Mouse (Mus musculus) fat pad, adult 2 months (tissue): Measurements from ENCODE around the gene Dst.

ENCODE experiments used
- DNase-seq: peaks from one replicate; pipeline ENCODE4 v3.0.0-alpha.2; 2011; ENCODE audit warnings: low read depth, low spot score; ENCODE audit errors: extremely low read depth

Dst gene

DNA sequence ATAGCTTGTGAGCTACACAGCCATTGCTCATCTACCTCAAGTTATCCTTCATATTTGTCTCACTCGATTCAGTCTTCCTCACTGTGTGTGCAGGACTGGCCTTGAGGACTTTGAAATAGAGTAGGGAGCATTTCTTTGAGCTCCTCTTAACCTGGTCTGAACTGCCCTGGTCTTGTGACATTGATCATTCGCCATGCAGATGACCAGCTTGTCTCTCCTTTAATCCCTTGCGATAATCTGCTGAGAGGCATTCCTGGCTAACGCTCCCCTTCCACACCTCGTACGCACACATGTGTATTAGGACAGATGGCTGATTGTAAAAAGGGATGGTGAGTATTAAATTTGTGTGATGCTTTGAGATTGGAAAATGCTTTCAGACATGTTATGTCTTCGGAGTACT is 216.4 kb downstream of the Dst start:
- no peak for DNase-seq

DNA sequence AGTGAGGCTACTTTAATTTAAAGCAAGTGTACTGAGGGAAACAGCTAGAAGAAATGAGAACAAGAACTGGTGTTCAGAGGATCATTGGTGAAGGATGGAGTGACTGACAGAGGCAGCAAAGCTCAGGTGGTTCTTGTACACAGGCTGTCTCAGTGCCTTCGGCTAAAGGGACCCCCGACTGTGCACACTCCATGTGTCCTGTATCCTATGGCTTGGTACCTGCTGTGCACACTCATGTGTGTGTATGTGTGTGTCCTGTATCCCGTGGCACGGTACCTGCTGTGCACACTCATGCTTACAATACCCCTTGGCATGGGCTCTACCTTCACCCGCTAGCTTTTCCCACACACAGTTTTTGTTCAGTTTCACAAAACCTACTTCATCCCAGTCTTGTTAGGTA is 217.1 kb downstream of the Dst start:
- DNase-seq: no peak

DNA sequence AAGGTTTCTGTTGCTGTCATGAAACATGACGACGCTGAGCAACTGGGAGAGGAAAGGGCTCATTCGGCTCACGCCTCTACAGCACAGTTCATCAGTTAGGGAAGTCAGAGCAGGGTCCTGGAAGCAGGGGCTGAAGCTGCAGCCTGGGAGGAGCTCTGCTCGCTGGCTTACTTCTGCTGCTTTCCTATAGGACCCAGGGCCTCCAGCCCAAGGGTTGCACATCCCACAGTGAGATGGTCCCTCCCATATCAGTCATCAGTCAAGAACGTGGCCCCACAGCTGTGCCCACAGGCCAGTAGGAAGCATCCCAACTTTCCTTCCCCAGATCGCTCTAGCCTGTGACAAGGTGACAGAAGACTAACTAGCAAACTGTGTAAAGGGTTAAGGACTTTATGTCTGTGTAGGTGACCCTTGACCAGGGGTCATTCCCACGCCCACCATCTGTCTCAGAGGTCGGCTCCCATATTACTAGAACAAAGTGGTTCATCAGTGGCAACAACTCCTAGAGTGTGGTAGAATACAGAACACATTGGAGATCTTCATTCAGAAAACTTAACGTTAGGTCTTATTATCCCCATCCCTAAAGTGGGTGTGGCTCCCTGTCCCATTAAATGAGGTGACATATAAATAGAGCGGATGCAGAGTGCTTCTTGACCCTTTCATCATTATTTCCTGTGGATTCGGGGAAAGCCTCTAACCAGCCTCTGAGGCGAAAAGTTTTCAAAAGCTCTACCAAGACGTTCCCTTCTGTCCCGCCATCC is 219.9 kb downstream of the Dst start:
- no peak for DNase-seq

DNA sequence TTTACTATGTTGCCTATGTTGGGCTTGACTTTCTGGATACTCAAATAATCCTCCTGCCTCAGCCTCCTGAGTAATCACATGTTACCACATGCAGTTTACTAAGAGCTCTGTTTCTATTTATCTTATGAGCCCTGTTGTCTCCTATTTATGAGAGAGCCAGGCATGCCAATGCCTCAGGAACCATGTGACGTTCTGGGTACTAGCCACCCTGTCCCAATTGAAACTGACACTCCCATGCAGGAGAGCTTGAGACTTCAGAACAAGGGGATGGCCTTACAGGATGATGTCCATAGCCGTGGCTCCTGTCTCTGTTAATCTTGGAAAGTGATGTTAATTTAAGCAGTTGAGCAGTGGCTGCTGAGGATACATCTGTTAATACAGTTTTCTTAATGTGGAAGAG is 220.8 kb downstream of the Dst start:
- DNase-seq: no peak

DNA sequence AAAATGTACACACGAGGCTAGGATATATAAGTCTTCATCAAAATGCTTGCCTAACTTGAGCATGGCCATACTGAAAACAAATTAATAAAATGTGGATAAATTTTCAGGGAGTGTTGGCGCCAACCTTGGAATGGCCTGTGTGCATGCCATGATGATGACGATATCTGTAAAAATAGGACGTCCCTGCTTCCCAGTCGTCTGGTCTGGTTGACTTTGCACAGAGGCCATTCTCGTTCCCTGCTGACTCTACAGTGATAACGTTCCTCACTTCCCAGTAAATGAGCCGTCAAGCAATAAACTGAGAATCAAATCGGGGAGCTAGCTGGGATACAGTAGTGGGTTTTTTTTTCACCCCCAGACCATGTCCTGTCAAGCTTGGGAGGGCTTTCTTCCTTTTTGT is 221.7 kb downstream of the Dst start:
- DNase-seq: no peak

DNA sequence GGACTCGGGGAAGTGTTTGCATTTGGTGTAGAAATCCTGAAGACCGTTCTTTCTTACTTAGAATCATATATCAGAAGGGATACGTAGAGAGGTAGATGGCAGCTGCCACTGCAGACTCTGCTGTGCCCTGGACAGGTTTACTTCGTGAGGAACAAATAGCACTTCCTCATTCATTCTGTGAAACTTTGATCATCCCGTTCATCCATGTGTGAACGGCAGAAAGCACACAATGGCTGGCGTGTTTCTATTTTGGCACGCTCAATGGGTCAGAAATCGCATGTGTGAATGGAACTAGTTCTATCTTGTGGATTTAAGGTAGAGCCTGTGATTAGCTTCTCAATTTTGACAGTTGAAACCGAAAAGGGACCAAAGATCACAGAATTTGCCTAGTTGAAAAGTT is 222.8 kb downstream of the Dst start:
- no peak for DNase-seq

DNA sequence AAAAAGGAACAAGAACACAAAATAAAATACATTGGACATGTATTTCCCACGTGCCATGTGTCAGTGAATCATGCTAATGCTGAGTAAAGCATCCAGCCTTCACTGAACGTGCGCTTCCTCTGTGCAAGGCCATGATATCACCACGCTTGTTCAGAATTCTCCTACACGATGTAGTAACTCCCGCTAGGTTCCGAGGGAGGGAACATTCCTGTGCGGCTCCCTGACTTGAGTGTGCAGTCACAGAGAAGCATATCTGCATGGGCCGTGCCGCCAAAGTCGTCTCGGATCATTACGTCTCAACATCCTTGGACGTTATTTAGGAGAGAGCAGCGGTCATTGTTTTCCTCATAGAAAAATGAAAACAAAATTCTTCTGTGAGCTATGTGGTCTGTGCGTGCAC is 224.8 kb downstream of the Dst start:
- no peak for DNase-seq

DNA sequence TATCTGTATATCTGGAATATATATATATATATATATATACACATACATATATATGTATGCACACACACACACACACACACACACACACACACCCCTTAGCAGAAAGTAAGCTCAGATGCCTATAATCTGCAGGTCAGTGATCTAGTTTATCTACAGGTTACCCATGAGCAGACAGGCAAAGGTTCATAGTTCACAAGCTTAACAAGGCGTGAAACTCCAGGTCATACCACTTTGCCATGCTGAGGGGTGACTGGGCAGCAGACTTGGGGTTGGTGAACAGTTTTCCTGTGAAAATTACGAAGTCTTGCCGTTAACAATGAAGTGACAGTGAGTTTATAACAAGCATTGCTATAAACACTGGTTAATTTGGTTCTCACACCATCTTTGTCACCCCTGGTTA is 227.5 kb downstream of the Dst start:
- DNase-seq: no peak

DNA sequence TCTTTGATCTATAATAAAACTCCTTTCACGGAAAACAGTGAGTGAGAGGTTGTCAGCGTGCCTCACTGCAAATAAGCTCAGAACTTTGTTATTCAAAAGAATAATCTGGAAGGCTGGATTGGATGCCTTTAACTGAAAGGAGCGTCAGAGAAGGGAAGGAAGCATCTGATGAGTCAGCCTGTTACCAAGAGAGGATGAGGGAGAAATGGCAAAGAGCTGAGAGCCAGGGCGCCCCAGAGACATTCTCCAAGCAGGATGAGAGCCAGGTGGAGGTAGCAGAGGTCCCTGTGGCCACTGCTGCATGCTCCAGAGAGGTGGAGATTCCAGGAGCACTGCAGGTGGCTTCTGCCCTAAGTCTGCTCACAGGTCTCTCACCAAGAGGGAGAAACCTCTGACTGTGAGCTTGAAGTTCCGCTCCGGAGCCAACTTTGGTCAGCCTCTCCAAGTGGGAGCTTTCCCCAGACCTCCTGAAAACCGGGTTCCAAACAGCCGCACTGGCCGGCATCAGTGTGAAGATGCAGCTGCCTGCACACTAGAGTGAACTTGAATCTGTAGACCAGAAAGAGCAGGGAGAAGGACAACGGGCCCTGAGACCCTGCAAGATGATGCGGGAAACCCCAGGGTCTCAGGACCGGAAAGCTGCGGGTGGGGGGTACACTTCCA is 231.3 kb downstream of the Dst start:
- no peak for DNase-seq

DNA sequence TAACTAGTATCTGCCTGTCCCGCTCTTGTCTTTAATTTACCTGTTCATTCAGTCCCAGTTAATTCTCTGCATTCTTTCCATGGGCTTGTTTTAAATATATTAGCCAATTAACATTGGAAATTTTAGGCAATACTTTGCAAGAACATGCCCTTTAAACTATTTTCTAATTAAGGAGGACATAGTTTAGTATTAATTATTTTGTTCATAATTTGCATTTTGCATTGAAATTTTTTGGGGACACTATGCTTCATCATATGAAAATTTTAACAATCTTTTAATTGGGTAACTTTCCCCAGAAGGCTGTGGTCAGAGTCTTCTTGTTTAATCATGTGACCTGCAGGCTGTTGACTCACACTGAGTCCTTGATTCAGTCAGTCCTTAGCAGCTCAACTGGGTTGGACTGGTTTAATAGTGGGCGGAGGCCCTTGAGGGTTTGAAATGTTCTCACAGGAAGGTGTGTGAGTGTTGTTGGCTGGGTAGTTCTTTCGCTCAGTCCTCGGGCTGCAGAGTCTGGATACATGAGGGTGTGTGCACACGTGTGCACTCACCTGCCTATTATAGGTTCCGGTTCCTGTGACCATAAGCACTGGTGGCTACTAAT is 231.9 kb downstream of the Dst start:
- DNase-seq: peak; percentile 98

DNA sequence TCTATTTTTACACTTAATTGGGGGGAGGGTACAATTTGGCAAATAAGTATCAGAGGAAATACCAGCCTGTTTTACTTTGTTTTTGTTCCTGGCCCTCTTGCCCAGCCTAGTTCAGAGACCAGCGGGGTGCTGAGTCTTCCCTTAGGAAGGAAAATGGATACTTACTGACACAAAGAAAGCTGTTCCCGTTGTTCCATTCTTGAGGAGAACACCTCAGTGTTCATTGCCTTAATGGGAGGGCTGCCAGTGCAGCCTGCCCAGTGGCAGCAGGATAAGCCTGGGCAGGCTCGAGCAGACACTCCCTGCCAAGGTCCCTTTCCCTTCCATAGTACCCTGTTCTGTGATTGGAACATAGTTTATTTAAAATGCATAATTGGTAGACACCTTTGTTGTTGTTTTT is 232.7 kb downstream of the Dst start:
- no peak for DNase-seq

DNA sequence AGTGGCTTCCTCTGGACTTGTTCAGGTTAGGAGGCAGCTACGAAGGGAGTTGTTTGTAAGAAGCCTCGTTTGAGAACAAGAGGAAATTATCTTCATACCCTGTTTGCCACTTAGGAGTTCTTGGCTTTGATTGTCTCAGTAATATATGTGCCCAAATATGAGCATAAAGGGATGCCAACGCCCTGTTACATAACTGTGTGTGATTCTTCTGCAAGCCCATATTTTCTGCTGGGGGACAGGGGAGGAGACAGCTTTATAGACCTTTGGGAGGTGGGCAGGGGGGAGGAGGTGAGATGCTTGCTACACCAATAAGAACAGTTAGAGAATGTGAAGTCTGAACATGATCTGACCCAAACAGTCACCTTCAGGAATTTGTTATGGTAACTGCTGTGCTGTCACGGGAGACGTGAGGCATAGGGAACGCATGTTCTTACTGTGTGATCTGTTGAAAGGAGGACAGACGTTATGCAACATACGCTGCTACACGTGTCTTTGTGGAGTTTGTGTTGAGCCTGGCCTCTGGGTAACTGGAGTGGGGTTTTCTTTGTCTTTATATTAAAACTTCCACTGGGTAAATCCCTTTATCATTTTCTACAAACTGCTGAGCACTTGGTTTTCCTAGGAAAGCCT is 235.0 kb downstream of the Dst start:
- peak; percentile 80 for DNase-seq

DNA sequence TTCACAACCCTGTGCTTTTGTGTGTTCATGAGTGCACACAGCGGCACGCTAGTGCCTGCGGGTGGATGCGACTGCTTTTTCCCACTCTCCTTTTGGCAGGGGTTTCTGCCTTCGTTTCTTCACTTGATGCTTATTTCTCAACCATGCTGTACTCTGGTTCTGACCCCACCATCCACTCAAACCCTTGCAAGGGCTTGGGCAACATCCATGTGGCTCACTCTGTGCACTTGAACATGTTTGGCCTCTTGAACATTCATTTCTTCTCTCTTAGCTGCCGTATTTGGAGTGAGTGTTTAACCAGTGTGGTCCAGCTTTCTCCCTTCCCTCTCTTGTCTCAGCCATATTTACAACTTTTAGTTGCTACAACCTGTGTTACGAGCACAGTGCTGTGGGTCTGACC is 236.8 kb downstream of the Dst start:
- DNase-seq: no peak

DNA sequence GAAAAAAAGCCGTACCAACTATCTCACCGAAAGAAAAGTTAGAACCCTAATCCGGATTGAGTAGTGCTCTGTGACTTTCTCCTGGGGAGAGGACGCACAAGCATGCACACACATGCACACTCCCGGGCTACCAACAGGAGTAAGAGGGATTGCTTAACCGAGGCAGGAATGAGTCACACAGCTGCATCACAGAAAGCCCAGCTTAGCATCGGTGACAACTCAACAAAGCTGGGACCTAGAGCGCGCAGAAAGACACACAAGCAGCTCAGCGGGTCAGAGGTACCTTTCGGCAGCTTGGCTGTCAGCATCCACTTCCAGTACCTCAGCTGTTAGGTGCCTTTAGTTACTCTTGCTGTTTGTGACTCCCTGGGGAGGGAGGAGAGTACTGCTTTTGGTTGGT is 240.0 kb downstream of the Dst start:
- no peak for DNase-seq

DNA sequence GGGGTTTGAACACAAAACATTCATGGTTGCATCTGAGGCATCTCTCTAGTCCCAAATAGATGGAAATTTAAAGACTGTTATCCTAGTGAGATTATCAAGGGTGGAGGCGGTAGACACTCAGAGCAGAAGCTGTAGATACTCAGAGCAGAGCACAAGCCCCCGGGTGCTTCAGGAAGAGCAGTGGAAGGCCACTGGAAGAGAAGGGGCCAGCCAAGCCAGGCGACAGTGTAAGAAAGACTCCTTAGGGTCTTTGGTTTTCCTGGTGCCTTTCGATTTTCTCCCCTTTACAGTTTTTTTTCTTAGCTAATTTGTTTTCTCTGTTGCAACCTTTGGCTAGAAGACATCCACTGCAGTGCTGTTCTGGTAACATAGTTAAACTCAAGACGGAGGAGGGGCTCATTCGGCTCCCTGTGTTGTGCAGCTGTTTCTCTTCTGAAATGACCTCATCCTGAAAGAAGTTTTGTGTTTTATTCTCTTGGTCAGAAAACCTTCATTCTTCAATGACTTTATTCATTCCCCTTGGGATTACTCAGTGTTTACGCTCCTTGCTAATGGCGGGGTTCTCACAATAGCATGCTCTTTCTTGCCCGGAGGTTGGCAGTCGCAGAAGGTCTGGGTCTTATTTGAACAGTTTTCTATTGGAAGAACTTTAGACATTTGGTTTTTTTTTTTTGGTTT is 242.5 kb downstream of the Dst start:
- DNase-seq: no peak

DNA sequence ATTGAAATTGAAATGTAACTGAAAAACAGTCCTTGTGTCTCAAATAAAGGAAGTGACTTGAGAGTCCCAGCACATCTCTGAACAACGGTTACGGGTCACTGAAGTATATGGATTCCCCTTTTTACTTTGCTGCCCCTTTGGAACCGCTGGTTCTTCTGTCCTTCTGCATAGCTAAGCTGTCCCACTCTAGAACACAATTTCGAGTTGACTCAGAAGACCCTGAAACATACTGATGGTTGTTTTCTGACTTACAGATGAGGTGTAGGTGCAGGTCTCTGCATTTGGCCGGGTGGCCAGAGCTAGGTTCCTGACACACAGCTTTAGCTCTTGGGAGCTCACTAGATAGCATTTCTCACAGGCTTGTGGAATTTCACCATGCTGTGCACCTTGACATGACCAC is 244.7 kb downstream of the Dst start:
- no peak for DNase-seq

DNA sequence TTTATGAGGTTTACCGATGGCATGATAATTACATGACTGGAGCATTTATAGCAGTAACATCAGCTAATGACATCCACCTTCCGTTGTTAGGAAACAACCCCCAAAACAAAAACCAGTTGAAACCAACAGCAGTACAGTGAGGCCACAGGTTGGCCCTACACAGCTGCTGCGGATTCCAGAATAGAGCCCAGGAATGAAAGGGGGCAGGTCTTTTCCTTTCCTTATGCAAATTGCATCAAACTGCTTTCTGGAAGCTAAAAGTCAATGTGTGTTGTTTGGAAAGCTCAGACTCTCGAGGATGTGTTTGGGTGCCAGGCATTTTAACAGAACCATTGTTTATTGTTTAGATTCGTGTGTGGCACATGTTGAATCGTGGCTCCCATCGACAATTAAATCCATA is 248.0 kb downstream of the Dst start:
- no peak for DNase-seq

DNA sequence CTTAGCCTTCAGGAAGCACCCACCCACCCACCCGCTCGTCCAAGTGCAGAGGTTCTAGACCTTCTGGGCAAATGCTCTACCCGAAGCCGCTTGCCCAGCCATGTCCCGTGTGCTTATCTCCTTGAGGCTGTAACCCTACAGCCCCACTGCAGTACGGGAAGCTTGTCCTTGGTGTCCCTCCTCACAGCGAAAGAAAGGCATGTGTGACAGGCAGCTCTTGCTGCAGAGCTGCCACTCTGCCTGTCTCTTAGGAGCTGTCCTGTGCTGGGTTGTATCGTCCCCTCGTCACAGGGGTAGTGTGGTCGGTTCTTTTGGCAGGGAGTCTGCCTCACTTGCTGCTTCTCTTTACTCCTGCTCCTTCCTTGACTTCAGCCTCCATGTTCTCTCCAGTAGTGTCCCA is 249.7 kb downstream of the Dst start:
- DNase-seq: no peak

DNA sequence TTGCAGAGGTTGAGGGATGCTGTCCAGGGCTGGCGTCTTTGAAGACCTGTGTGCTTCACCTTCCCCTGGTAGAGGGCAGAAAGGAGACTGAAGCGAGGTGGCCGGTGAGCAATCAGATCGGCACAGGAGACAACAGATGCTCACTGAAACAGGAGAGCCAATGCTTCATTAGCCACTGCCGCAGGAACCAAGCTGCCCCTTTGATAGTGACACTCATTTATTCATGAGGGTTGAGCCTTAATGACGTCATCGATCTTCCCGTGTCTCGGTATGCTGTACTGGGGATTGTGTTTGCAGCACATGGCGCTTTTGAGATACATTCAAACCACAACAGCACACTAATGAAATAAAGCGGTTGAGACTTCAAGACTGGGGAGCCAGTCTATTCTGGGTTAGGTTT is 250.8 kb downstream of the Dst start:
- DNase-seq: no peak

DNA sequence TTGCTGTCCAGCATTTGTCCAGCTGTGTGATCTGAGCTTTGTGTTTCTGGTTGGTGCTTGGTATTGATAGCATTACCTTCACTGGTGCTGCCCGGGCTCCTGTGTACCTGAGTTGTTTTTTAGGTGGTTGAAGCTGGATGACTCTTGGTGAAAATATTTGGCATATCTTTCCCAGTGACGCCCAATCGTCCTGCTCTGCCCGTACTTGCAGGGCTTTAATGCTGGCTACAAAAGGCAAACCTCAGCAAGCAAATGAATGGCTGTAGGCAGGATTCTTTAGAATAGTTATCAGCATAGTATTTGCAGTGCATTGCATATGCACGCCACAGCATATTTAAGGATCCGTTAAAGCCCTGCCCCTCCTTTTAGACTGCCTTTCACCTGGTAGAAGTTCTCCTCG is 251.9 kb downstream of the Dst start:
- DNase-seq: no peak

DNA sequence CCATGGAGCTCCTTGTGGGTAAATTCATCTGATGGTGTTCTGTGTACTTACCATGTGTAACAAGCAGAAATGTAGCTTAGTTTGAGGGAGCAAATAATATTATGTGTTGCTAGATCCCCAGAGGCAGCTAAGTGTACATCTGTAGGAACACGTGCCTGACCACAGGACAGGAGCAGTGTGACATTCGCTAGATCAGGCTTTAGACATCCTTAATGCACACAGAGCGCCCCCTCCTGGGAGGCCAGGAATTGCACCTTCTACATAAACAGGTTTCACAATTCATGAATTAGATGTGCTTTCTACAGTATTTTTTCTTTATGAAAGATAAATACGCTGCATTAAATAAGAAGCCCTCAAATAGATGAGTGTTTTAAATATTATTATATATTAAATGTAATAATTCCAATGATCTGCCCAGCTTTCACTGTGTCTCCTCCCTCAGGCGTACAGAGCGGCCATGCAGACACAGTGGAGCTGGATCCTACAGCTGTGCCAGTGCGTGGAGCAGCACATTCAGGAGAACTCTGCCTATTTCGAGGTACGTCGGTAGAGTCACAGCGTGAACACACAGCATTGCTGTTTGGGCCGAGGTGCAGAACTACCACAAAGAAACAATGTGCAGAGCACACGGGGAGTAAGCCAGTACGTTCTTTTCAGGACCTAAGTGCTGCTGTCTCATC is 256.7 kb downstream of the Dst start:
- no peak for DNase-seq
